Mouse (Mus musculus) MEL-GATA-1-ER (cell line): ENCODE measurements at regions not wholly inside any gene's neighbourhood (a gene's known extent, or its start where the extent isn't known, plus 50 kb on each side); places are given as distances from the start of the nearest gene placed in this dataset.

ENCODE experiments used
- DNase-seq: peaks from one replicate; pipeline ENCODE4 v3.0.0-alpha.2; 2012; ENCODE audit warnings: low read depth; ENCODE audit errors: extremely low read depth

GRCm38 (mm10) chr15:63724543-63725186 lies 120.3 kb downstream of the Gsdmc2 start:
- no peak for DNase-seq

- no peak for DNase-seq
Observed at GRCm38 (mm10) chr15:63722991-63723390, 122.0 kb downstream of the Gsdmc2 start.

DNA sequence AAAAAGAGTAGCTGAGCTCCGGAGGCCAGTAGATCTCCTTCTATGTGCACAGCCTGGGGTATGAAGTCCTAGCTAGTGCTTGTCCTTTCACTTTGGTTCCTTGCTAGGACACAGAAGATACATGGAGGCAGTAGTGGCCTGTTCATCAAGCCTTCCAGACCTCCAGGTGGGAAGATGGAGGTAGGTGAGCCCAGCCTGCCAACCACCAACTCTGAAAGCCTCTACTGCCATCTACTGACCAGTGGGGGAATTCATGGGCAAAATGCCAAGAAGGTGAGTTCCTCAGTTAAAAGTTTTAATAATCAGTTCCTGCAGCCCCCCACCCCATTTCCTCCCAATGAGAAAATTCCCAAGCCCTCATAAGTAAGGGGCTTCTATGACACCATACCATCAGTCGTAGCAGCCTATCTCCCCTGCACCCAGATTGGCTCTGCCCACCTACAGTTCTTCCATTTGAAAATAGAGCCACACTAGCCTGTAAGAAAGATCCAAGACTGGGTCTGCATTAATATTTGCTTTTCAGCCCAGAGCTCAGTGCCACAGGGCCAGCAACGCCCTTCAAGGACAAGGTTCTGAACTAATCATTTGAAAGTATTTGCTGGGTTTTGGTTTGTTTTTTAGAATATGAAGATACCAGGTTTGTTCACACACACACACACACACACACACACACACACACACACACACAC lies 123.2 kb downstream of the Gsdmc2 start:
- no peak for DNase-seq

DNA sequence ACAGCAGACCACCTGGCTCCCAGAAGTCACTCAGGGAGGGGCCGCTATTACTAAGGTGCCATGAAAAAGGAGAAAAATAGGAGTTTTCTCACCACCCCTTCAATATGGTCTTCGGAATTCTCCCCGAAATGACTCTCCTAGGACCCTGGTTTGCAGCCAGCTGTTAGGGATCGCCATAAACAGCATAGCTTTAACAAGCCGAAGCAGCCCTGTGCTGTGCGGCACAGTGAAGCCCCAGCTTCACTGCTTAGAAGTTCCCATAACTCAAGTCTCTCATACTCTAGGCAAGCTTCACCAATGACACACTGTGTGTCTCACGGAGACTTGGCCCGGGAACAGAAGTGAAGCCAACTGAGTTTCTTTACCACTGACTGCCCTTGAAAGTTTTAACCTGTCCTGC lies 127.2 kb downstream of the Gsdmc2 start:
- no peak for DNase-seq

GRCm38 (mm10) chr15:63713697-63714096 lies 131.3 kb downstream of the Gsdmc2 start:
- DNase-seq, result no peak

- DNase-seq, result no peak
Observed at GRCm38 (mm10) chr15:63710381-63710780, 134.6 kb downstream of the Gsdmc2 start.

DNA sequence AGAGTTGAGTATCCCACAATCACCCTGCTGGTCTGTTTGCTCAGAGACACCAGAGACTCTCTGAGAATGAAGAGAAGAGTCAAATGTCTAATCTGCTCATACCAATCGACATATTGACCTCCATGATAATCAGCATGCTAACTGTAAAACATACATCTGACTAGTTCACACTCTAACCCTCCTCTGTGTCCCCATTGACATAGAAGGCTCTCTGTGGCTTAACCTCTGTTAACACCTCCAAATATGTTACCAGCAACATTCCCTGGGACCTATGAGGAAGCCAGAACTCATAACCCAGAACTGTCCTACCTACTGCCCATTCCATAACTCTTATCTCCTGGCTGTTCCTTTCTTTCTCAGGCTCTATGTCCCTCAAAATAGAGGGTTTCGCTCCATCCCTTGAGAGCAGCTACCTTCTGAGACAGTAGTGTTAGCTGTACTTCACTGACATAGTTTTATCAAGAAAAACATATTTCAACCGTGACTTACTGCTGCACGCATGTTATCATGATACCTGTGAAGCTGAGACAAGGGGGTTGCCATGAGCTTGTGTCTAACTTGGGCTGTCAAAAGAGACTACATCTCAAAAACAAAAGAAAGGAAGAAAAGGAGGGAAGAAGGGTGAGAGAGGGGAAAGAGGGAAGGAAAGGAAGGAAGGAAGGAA lies 135.6 kb downstream of the Gsdmc2 start:
- no peak for DNase-seq

- DNase-seq, result no peak
Observed at GRCm38 (mm10) chr15:63704636-63705035, 140.3 kb downstream of the Gsdmc2 start.

DNA sequence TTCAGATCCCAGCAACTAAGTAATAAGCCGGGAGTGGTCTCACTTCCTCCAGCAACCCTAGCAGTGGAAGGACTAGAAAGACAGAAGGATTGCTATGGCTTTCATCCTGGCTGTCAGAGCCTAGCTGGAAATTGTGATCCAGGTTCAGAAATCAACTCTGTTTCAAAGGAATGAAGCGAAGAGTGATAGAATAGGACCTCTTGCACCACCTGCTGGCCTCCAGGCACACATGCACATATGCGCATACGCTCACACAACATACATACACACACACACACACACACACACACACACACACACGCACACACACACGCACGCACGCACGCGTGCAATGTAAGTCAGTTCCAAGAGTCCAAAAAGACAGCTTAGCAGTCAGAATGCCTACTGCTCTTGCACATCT lies 147.1 kb downstream of the Gsdmc2 start:
- DNase-seq, result no peak

DNA sequence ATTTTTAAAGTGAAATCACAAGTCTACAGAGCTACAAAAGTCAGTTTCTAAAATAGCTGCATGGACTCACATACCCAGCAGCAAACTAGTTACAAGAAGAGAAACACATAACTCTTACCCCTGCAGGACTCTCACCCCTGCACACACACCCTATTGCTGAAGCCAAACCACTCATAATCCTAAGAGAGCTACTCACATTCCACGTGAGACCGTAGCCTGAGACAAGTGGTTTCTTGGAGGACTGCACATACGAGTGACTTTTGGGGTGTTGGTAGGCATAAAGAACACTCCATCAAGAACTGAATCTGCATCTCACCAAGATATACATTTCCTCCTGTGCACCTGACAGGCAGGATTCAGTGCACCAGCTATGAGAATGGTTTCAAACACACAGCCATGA lies 150.8 kb downstream of the Gsdmc2 start:
- no peak for DNase-seq

- no peak for DNase-seq
Observed at GRCm38 (mm10) chr15:63693561-63693960, 151.4 kb downstream of the Gsdmc2 start.

DNA sequence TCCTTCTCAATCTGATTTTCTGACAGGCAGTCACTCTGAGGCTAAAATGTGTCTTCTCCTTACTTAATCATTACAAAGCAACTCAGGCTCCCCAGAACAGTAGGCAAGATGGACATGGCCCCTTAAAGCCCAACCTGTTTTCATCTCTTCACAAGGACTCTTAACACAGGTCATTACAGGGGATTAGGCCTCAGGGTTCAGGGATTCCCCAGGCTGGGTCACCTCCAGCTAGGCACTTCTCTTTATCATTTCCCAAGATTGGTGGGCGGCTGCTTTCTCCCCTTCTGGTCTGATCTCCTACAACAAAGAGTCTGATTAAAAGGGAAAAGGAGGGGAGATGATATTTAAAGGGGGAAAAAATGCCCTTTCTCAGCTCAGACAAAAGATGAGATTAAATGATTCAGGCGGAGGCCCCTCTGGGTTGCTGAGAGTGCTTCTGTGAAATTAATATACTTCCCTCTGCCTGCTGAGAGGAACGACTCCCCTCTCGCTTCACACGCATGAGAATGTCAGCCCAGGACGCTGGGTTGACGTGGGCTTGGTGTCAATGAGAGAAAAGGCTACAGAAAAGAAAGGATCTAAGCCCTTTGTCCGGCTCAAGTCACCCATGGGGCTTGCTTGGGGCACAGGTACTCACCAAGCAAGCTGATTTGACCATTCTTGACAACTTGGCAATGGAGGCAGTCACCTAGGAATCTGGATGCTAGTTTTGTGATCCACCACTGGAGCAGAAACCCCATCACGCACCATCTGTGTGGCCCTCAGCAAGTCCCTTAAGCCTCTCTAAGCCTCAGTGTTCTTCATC lies 152.3 kb downstream of the Gsdmc2 start:
- no peak for DNase-seq

DNA sequence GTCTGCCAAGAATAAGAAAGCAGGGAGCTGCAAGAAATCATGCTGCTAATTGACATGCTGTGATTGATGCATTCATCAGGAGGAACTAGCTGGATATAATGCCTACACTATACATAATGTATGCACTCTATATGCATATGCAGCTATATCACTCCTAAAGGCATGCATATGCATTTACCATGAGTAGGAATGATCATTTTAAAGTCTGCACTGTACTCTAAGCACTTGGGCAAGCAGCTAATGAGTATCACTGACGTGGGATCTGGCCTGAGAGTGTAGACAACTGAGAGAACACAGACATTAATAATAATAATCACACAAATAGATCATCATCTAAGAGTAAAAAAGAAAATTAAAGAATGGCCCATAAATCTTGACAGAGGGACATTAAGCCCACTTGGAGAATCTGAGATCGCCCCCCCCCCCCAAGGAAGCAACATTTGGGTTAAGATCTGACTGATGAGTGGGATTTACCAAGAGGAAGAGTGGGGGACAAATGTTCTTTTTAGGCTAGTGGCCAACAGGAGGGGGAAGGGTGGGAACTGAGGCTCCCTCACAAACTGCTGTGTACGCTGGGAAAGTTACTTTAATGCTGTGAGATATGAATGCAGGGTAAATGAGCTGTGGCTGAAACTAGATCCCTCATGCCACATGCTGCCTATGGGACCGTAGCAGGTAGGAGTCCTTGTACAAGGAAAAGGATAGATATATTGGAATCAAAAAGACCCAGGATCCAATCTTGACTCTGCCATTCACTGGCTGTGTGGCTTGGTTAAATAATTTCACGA lies 155.0 kb downstream of the Gsdmc2 start:
- DNase-seq, result no peak

DNA sequence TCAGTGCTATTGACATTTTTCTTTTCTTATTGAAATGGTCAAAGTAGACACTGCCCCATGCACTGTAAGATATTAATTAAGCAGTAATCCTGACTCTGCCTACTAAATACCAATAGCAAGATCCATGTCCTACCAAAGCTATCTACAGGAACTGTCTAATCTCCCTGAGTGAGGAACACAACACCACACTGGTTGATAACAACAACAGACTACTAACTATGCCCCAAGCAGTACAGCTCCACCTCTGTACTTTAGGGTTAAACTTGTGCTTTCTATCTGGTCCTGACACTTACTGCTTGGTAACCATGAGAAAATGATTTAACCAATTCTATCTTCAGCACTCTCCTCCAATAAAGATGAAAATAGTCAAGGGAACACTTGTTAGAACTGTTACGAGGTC lies 157.1 kb downstream of the Gsdmc2 start:
- no peak for DNase-seq

DNA sequence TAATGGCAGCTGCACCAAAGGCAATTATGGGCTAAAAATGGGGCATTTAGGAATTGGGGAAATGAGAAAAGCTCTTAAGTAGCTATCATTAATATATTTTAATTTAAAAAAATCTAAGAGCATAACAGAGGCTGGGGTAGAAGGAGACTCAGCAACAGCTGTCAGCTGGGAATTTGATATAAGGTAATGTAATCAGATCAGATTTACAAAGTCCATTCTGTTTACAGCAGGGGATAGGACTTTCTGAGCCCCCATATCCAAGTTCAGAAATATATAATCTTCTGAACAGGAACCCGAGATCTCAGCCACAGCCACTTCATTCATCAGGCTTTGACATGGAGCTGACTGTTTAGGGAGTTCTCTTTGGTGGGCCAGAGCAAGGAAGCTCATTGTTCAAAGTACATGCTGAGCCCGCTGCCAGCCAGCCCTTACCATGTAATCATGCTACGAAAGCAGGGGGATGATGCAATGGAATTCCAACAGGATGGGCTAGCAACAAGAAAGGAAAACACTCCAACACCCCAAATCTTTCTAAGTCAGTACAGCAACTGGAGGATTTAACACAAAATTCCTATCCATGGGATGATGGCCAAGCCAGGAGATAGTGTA lies 157.9 kb downstream of the Gsdmc2 start:
- no peak for DNase-seq

- no peak for DNase-seq
Observed at GRCm38 (mm10) chr15:63679984-63680925, 164.7 kb downstream of the Gsdmc2 start.

DNA sequence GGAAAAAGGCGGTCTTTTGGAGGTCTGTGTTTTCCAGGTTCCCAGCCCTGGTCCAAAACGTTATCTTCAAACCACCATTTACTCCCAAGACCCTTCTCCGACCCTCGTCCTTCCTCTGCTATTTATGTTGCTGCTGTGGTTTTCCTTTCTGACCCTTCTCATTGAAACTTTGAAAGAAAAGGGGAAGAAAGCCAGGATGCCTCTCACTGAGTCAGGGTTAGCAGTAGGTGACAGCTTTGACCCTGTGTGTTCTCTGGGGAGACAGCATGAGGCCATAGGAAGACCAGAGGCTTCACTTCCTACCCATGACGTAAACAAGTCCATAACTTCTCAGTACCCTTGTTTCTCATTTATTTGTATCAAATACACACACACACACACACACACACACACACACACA lies 166.1 kb downstream of the Gsdmc2 start:
- no peak for DNase-seq

GRCm38 (mm10) chr15:63675491-63676036 lies 169.4 kb downstream of the Gsdmc2 start:
- no peak for DNase-seq

DNA sequence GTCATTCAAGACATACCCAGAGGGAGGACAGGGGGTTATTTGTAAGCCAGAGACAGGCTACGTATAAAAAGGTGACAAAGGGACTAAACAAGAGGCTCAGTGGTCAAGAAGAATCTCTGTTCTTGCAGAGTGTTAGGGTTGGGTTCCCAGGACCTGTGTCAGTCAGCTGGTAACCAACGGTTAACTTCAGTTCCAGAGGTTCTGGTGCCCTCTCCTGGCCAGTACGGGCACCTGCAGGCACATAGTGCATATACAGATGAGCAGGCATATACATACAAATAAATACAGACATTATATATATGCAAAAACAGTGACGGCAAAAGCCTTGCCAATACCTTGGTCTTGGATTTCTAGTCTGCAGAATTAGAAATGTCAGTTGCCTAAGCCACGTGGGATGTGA lies 170.6 kb downstream of the Gsdmc2 start:
- no peak for DNase-seq
